Mouse (Mus musculus) liver, embryonic 12.5 days (tissue): ENCODE measurements around the gene Klf12. TPM values are rescaled to one million over a fixed set of nuclear protein-coding genes. Genes with fewer than 3 reads are reported as not detected.

ENCODE experiments used
- ATAC-seq: fragments of 200-750 bp; cut with Nextera tagmentation; 2 replicates; pipeline ENCODE4 v1.8.0; 2017; ENCODE audit warnings: moderate number of reproducible peaks, mild to moderate bottlenecking, moderate library complexity
- H3K27ac ChIP-seq: fragments of 300-500 bp; sonication (generic); 2 replicates; pipeline ENCODE4 v1.5.1; 2016; ENCODE audit warnings: mild to moderate bottlenecking
- H3K27me3 ChIP-seq: fragments of 300-500 bp; sonication (generic); replicated peaks from 2 replicates; pipeline ENCODE4 v1.6.1; 2016; ENCODE audit warnings: mild to moderate bottlenecking, moderate library complexity
- H3K36me3 ChIP-seq: fragments of 300-500 bp; sonication (generic); 2 replicates; pipeline ENCODE4 v1.6.1; 2016; ENCODE audit warnings: mild to moderate bottlenecking, moderate library complexity
- H3K4me1 ChIP-seq: fragments of 300-500 bp; sonication (generic); 2 replicates; pipeline ENCODE4 v1.6.1; 2016
- H3K4me2 ChIP-seq: fragments of 300-500 bp; sonication (generic); 2 replicates; pipeline ENCODE4 v1.6.1; 2016; ENCODE audit warnings: mild to moderate bottlenecking, moderate library complexity
- H3K4me3 ChIP-seq: fragments of 300-500 bp; sonication (generic); 2 replicates; pipeline ENCODE4 v1.5.1; 2016; ENCODE audit warnings: mild to moderate bottlenecking, moderate library complexity
- H3K9ac ChIP-seq: fragments of 300-500 bp; sonication (generic); 2 replicates; pipeline ENCODE4 v1.6.1; 2016; ENCODE audit warnings: mild to moderate bottlenecking, moderate library complexity
- H3K9me3 ChIP-seq: fragments of 300-500 bp; sonication (generic); replicated peaks from 2 replicates; pipeline ENCODE4 v1.6.1; 2016; ENCODE audit warnings: mild to moderate bottlenecking, moderate library complexity
- WGBS: fragments of 180-500 bp; shearing (Covaris S2); methylation state at CpG from one replicate; pipeline ENCODE4 v1.1.7; 2016; ENCODE audit not compliant: insufficient replicate concordance; 5-methylcytosine and 5-hydroxymethylcytosine counted together
- polyA plus RNA-seq: library from polyadenylated mRNA; unstranded; fragments of >200 nt; fragmentation: Nextera tagmentation; extraction: Ambion mirVana; gene quantifications from 2 replicates; pipeline ENCODE4 v1.2.1, GENCODE M21; 2016

Klf12 gene
- polyA plus RNA-seq, 1 experiment from 2014 or later = 5.4 TPM

- no peaks in the 10 kb centered on the region for H3K27me3 ChIP-seq
- H3K4me3 ChIP-seq = no peak overlapping the region
- peaks cover 12% of the 10 kb centered on the region for H3K4me1 ChIP-seq
- no peaks in the 10 kb centered on the region for H3K36me3 ChIP-seq
- H3K4me2 ChIP-seq = no peak overlapping the region
- peak; percentile 78 for ATAC-seq
- WGBS = 16% methylated on average over 2 of the region's 2 CpGs
- no peak overlapping the region for H3K9ac ChIP-seq
- H3K27ac ChIP-seq = no peak overlapping the region
- H3K9me3 ChIP-seq = no peaks in the 10 kb centered on the region
These were observed 437.0 kb downstream of the Klf12 start for GRCm38 (mm10) chr14:99847502-99847901.

- ATAC-seq = no peak
- H3K9me3 ChIP-seq = no peaks in the 10 kb centered on the region
- H3K4me1 ChIP-seq = no peaks in the 10 kb centered on the region
- no peak overlapping the region for H3K27ac ChIP-seq
- H3K4me2 ChIP-seq = no peak overlapping the region
- 11% methylated on average over 1 of the region's 1 CpGs for WGBS
- H3K9ac ChIP-seq = no peak overlapping the region
- no peak overlapping the region for H3K4me3 ChIP-seq
- H3K36me3 ChIP-seq = no peaks in the 10 kb centered on the region
- no peaks in the 10 kb centered on the region for H3K27me3 ChIP-seq
These were observed 457.8 kb downstream of the Klf12 start for GRCm38 (mm10) chr14:99826713-99827112.
